Mouse (Mus musculus) embryonic facial prominence, embryonic 11.5 days (tissue): ENCODE results near the gene Spry2. TPM values are rescaled to one million over a fixed set of nuclear protein-coding genes. Genes with fewer than 3 reads are reported as not detected.

Experiments
- ATAC-seq: fragments of 200-750 bp; cut with Nextera tagmentation; replicated peaks from 2 replicates; pipeline ENCODE4 v1.8.0; 2017; ENCODE audit warnings: low read depth; ENCODE audit not compliant: insufficient number of reproducible peaks, low FRiP score, low TSS enrichment
- DNase-seq: peaks from one replicate; pipeline ENCODE4 v3.0.0-alpha.2; 2015; ENCODE audit warnings: low spot score
- H3K27ac ChIP-seq: fragments of 300-500 bp; sonication (generic); replicated peaks from 2 replicates; pipeline ENCODE4 v1.5.1; 2014; ENCODE audit warnings: mild to moderate bottlenecking, low read depth, low read length, control low read depth
- H3K27me3 ChIP-seq: fragments of 300-500 bp; sonication (generic); 2 replicates; pipeline ENCODE4 v1.6.1; 2014; ENCODE audit warnings: mild to moderate bottlenecking, low read length, moderate library complexity, mixed read lengths; ENCODE audit not compliant: control insufficient read depth, insufficient read depth
- H3K36me3 ChIP-seq: fragments of 300-500 bp; sonication (generic); replicated peaks from 2 replicates; pipeline ENCODE4 v1.6.1; 2014; ENCODE audit warnings: low read depth, mild to moderate bottlenecking, low read length, moderate library complexity, mixed read lengths; ENCODE audit not compliant: control insufficient read depth, insufficient read depth
- H3K4me1 ChIP-seq: fragments of 300-500 bp; sonication (generic); 2 replicates; pipeline ENCODE4 v1.6.1; 2014; ENCODE audit warnings: low read length, mixed read lengths; ENCODE audit not compliant: control insufficient read depth, insufficient read depth
- H3K4me2 ChIP-seq: fragments of 300-500 bp; sonication (generic); 2 replicates; pipeline ENCODE4 v1.6.1; 2014; ENCODE audit warnings: low read depth, mild to moderate bottlenecking, control low read depth, low read length, moderate library complexity
- H3K4me3 ChIP-seq: fragments of 300-500 bp; sonication (generic); 2 replicates; pipeline ENCODE4 v1.5.1; 2014; ENCODE audit warnings: low read depth, low read length, control low read depth
- H3K9ac ChIP-seq: fragments of 300-500 bp; sonication (generic); replicated peaks from 2 replicates; pipeline ENCODE4 v1.6.1; 2014; ENCODE audit warnings: mild to moderate bottlenecking, control low read depth, low read length
- H3K9me3 ChIP-seq: fragments of 300-500 bp; sonication (generic); replicated peaks from 2 replicates; pipeline ENCODE4 v1.6.1; 2016; ENCODE audit warnings: mild to moderate bottlenecking, low read length, inconsistent platforms, mixed read lengths; ENCODE audit not compliant: control insufficient read depth
- WGBS: fragments of 180-500 bp; shearing (Covaris S2); extraction: QIAGEN DNeasy Blood & Tissue Kit; methylation state at CpG from one replicate; pipeline ENCODE4 v1.1.7; 2014; 5-methylcytosine and 5-hydroxymethylcytosine counted together
- polyA plus RNA-seq: library from polyadenylated mRNA; unstranded; fragments of >200 nt; fragmentation: Nextera tagmentation; extraction: Ambion mirVana; gene quantifications from 2 replicates; pipeline ENCODE4 v1.2.1, GENCODE M21; 2014

The Spry2 gene
- polyA plus RNA-seq, 1 experiment from 2014 or later, result 50.9 TPM

- Histone ChIP-seq H3K27me3 (no peaks in the 10 kb centered on the region), H3K9ac (no peak overlapping the region), H3K4me1 (no peaks in the 10 kb centered on the region), H3K4me2 (no peak overlapping the region), H3K27ac (no peak overlapping the region), H3K36me3 (no peaks in the 10 kb centered on the region), H3K4me3 (no peak overlapping the region), H3K9me3 (no peaks in the 10 kb centered on the region)
- 82% methylated on average over 4 of the region's 4 CpGs for WGBS
- no peak for ATAC-seq
- no peak for DNase-seq
Observed at GRCm38 (mm10) chr14:105860276-105860675, 36.3 kb downstream of the Spry2 start.

- no peak for ATAC-seq
- DNase-seq, result no peak
- H3K9me3 ChIP-seq, result no peaks in the 10 kb centered on the region
- H3K36me3 ChIP-seq, result no peaks in the 10 kb centered on the region
- no peaks in the 10 kb centered on the region for H3K4me1 ChIP-seq
- WGBS, result 15% methylated on average over 2 of the region's 2 CpGs
- no peak overlapping the region for H3K27ac ChIP-seq
- H3K4me3 ChIP-seq, result no peak overlapping the region
- no peak overlapping the region for H3K9ac ChIP-seq
- H3K4me2 ChIP-seq, result no peak overlapping the region
- no peaks in the 10 kb centered on the region for H3K27me3 ChIP-seq
Observed at GRCm38 (mm10) chr14:105859876-105860275, 36.7 kb downstream of the Spry2 start.

- ATAC-seq (no peak), DNase-seq (no peak)
- Histone ChIP-seq H3K9me3 (no peaks in the 10 kb centered on the region), H3K4me2 (no peak overlapping the region), H3K9ac (no peak overlapping the region), H3K4me3 (no peak overlapping the region), H3K27ac (no peak overlapping the region), H3K27me3 (no peaks in the 10 kb centered on the region), H3K4me1 (no peaks in the 10 kb centered on the region), H3K36me3 (no peaks in the 10 kb centered on the region)
- 18% methylated on average over 4 of the region's 4 CpGs for WGBS
Observed at GRCm38 (mm10) chr14:105859368-105859767, 37.3 kb downstream of the Spry2 start.

GRCm38 (mm10) chr14:105858935-105859334 lies 37.7 kb downstream of the Spry2 start:
- H3K9ac ChIP-seq, result no peak overlapping the region
- no peak overlapping the region for H3K27ac ChIP-seq
- no peaks in the 10 kb centered on the region for H3K27me3 ChIP-seq
- DNase-seq, result no peak
- no peaks in the 10 kb centered on the region for H3K9me3 ChIP-seq
- no peak for ATAC-seq
- H3K36me3 ChIP-seq, result no peaks in the 10 kb centered on the region
- no peak overlapping the region for H3K4me3 ChIP-seq
- 27% methylated on average over 5 of the region's 5 CpGs for WGBS
- no peak overlapping the region for H3K4me2 ChIP-seq
- H3K4me1 ChIP-seq, result no peaks in the 10 kb centered on the region

- no peak overlapping the region for H3K4me3 ChIP-seq
- 20% methylated on average over 7 of the region's 7 CpGs for WGBS
- H3K9me3 ChIP-seq, result no peaks in the 10 kb centered on the region
- peak; percentile 71 for DNase-seq
- H3K4me1 ChIP-seq, result no peaks in the 10 kb centered on the region
- ATAC-seq, result peak; percentile 92; the same call in 1 of the 2 replicates
- H3K4me2 ChIP-seq, result no peak overlapping the region
- H3K27ac ChIP-seq, result 0 out of 2 replicates have a peak overlapping the region, but pooled peaks have one; percentile 35
- no peaks in the 10 kb centered on the region for H3K36me3 ChIP-seq
- H3K27me3 ChIP-seq, result no peaks in the 10 kb centered on the region
- H3K9ac ChIP-seq, result no peak overlapping the region
Observed at GRCm38 (mm10) chr14:105851359-105852067, 45.1 kb downstream of the Spry2 start.

Other genes starting within 250 kb of the Spry2 start
- not detected in 2 replicates for gene Trim52, start 209.4 kb upstream of the Spry2 start, polyA plus RNA-seq